Mouse (Mus musculus): Measurements from ENCODE around the gene Mark4. TPM values are rescaled to one million over a fixed set of nuclear protein-coding genes. Genes with fewer than 3 reads are reported as not detected.

Gene Mark4
- polyA plus RNA-seq, 1 experiment from 2014 or later: 4.5 TPM

GRCm38 (mm10) chr7:19436276-19436675 lies 22.3 kb downstream of the Mark4 start:
- no peak overlapping the region for H3K27ac ChIP-seq (ENCODE audit: low read length)
- WGBS: 95% methylated on average over 2 of the region's 2 CpGs

DNA sequence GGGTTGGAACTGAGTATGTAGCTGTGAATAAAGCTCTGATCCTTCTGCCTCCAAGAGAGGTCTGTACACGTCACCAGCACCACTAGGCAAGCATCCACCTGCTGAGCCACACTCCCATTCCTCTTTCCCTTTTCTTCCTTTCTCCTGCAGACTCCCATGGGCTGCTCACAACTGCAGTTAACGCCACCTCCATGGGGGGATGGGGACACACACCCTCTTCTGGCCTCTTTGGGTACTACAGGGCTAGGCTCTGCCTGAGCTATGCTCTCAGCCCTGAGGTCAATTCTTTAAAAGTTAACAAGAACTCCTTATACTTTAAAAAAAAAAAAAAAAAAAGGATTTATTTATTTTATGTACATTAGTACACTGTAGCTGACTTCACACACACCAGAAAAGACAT lies 26.1 kb downstream of the Mark4 start:
- Histone ChIP-seq H3K4me1 (ENCODE audit: control insufficient read depth, insufficient read depth, low read length) (no peaks in the 10 kb centered on the region), H3K27ac (ENCODE audit: low read length) (no peak overlapping the region), H3K4me2 (ENCODE audit: low read depth, low read length) (no peak overlapping the region), H3K9me3 (replicated peaks; ENCODE audit: control insufficient read depth, low read length) (0 out of 2 replicates have a peak, but pooled peaks cover 5% of the 10 kb centered on the region), H3K36me3 (ENCODE audit: control insufficient read depth, insufficient read depth) (peaks cover 86% of the 10 kb centered on the region), H3K4me3 (ENCODE audit: low read length) (no peak overlapping the region), H3K9ac (ENCODE audit: low read length) (no peak overlapping the region), H3K27me3 (ENCODE audit: control insufficient read depth, insufficient read depth, low read length) (no peaks in the 10 kb centered on the region)
- no peak for ATAC-seq (replicated peaks; ENCODE audit: extremely low read depth, insufficient read depth, low FRiP score)
- 98% methylated on average over 2 of the region's 2 CpGs for WGBS

More at GRCm38 (mm10) chr7:19436276-19436675, 22.3 kb downstream of the Mark4 start:
- Histone ChIP-seq H3K9ac (ENCODE audit: low read length) (no peak overlapping the region), H3K36me3 (ENCODE audit: control insufficient read depth, insufficient read depth) (peaks cover 63% of the 10 kb centered on the region), H3K4me3 (ENCODE audit: low read length) (no peak overlapping the region), H3K9me3 (replicated peaks; ENCODE audit: control insufficient read depth, low read length) (0 out of 2 replicates have a peak, but pooled peaks cover 5% of the 10 kb centered on the region), H3K27me3 (ENCODE audit: control insufficient read depth, insufficient read depth, low read length) (no peaks in the 10 kb centered on the region), H3K4me2 (ENCODE audit: low read depth, low read length) (no peak overlapping the region), H3K4me1 (ENCODE audit: control insufficient read depth, insufficient read depth, low read length) (no peaks in the 10 kb centered on the region)
- no peak for ATAC-seq (replicated peaks; ENCODE audit: extremely low read depth, insufficient read depth, low FRiP score)

- H3K27ac ChIP-seq (ENCODE audit: low read length): no peak overlapping the region
- no peaks in the 10 kb centered on the region for H3K4me1 ChIP-seq (ENCODE audit: control insufficient read depth, insufficient read depth, low read length)
- H3K27me3 ChIP-seq (ENCODE audit: control insufficient read depth, insufficient read depth, low read length): no peaks in the 10 kb centered on the region
- no peak for ATAC-seq (replicated peaks; ENCODE audit: extremely low read depth, insufficient read depth, low FRiP score)
- H3K9me3 ChIP-seq (replicated peaks; ENCODE audit: control insufficient read depth, low read length): 0 out of 2 replicates have a peak, but pooled peaks cover 5% of the 10 kb centered on the region
- no peak overlapping the region for H3K4me3 ChIP-seq (ENCODE audit: low read length)
- H3K36me3 ChIP-seq (ENCODE audit: control insufficient read depth, insufficient read depth): peaks cover 84% of the 10 kb centered on the region
- no peak overlapping the region for H3K4me2 ChIP-seq (ENCODE audit: low read depth, low read length)
- H3K9ac ChIP-seq (ENCODE audit: low read length): no peak overlapping the region
- 81% methylated on average over 6 of the region's 6 CpGs for WGBS
Measured at GRCm38 (mm10) chr7:19430402-19430801, 28.2 kb downstream of the Mark4 start.

- 0 out of 2 replicates have a peak, but pooled peaks cover 5% of the 10 kb centered on the region for H3K9me3 ChIP-seq (replicated peaks; ENCODE audit: control insufficient read depth, low read length)
- ATAC-seq (replicated peaks; ENCODE audit: extremely low read depth, insufficient read depth, low FRiP score): no peak
- no peaks in the 10 kb centered on the region for H3K27me3 ChIP-seq (ENCODE audit: control insufficient read depth, insufficient read depth, low read length)
- H3K4me2 ChIP-seq (ENCODE audit: low read depth, low read length): no peak overlapping the region
- no peak overlapping the region for H3K9ac ChIP-seq (ENCODE audit: low read length)
- no peak overlapping the region for H3K27ac ChIP-seq (ENCODE audit: low read length)
- no peak overlapping the region for H3K4me3 ChIP-seq (ENCODE audit: low read length)
- whole genome bisulfite sequencing: 74% methylated on average over 8 of the region's 8 CpGs
- no peaks in the 10 kb centered on the region for H3K4me1 ChIP-seq (ENCODE audit: control insufficient read depth, insufficient read depth, low read length)
- peaks cover 81% of the 10 kb centered on the region for H3K36me3 ChIP-seq (ENCODE audit: control insufficient read depth, insufficient read depth)
Measured at GRCm38 (mm10) chr7:19429726-19430125, 28.9 kb downstream of the Mark4 start.

GRCm38 (mm10) chr7:19427999-19428650 lies 30.5 kb downstream of the Mark4 start:
- whole genome bisulfite sequencing: 78% methylated on average over 15 of the region's 15 CpGs
- Histone ChIP-seq H3K4me3 (ENCODE audit: low read length) (no peak overlapping the region), H3K4me2 (ENCODE audit: low read depth, low read length) (no peak overlapping the region), H3K36me3 (ENCODE audit: control insufficient read depth, insufficient read depth) (peaks cover 65% of the 10 kb centered on the region), H3K9me3 (replicated peaks; ENCODE audit: control insufficient read depth, low read length) (0 out of 2 replicates have a peak, but pooled peaks cover 5% of the 10 kb centered on the region), H3K4me1 (ENCODE audit: control insufficient read depth, insufficient read depth, low read length) (no peaks in the 10 kb centered on the region), H3K27ac (ENCODE audit: low read length) (no peak overlapping the region), H3K9ac (ENCODE audit: low read length) (no peak overlapping the region), H3K27me3 (ENCODE audit: control insufficient read depth, insufficient read depth, low read length) (no peaks in the 10 kb centered on the region)
- ATAC-seq (replicated peaks; ENCODE audit: extremely low read depth, insufficient read depth, low FRiP score): no peak

DNA sequence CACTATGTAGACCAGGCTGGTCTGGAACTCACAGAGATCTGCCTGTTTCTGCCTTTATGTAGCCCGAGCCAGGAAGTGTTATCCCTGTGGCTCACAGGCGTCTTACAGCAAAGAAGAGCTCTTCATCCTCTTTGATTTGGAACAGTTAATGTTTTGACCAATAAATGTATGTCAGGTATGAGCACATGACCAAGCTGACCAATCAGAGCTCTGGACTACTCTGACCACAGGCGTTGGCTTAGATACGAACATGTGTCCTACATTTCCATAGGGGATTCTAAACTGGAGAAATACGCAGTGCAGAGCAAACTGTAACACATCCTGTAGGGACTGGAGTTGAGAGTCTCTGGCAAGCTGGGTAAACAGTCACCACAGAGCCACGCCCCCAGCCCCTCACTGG lies 31.7 kb downstream of the Mark4 start:
- H3K4me3 ChIP-seq (ENCODE audit: low read length): no peak overlapping the region
- ATAC-seq (replicated peaks; ENCODE audit: extremely low read depth, insufficient read depth, low FRiP score): no peak
- peaks cover 61% of the 10 kb centered on the region for H3K36me3 ChIP-seq (ENCODE audit: control insufficient read depth, insufficient read depth)
- H3K4me2 ChIP-seq (ENCODE audit: low read depth, low read length): no peak overlapping the region
- WGBS: 86% methylated on average over 6 of the region's 6 CpGs
- H3K27ac ChIP-seq (ENCODE audit: low read length): no peak overlapping the region
- H3K4me1 ChIP-seq (ENCODE audit: control insufficient read depth, insufficient read depth, low read length): no peaks in the 10 kb centered on the region
- no peaks in the 10 kb centered on the region for H3K27me3 ChIP-seq (ENCODE audit: control insufficient read depth, insufficient read depth, low read length)
- no peaks in the 10 kb centered on the region for H3K9me3 ChIP-seq (replicated peaks; ENCODE audit: control insufficient read depth, low read length)
- no peak overlapping the region for H3K9ac ChIP-seq (ENCODE audit: low read length)

GRCm38 (mm10) chr7:19426349-19426748 lies 32.3 kb downstream of the Mark4 start:
- ATAC-seq (replicated peaks; ENCODE audit: extremely low read depth, insufficient read depth, low FRiP score): no peak
- H3K36me3 ChIP-seq (ENCODE audit: control insufficient read depth, insufficient read depth): peaks cover 55% of the 10 kb centered on the region

GRCm38 (mm10) chr7:19424051-19424450 lies 34.6 kb downstream of the Mark4 start:
- peaks cover 35% of the 10 kb centered on the region for H3K36me3 ChIP-seq (ENCODE audit: control insufficient read depth, insufficient read depth)
- H3K4me1 ChIP-seq (ENCODE audit: control insufficient read depth, insufficient read depth, low read length): peaks cover 13% of the 10 kb centered on the region
- H3K4me2 ChIP-seq (ENCODE audit: low read depth, low read length): no peak overlapping the region
- no peaks in the 10 kb centered on the region for H3K9me3 ChIP-seq (replicated peaks; ENCODE audit: control insufficient read depth, low read length)
- no peak for ATAC-seq (replicated peaks; ENCODE audit: extremely low read depth, insufficient read depth, low FRiP score)
- H3K9ac ChIP-seq (ENCODE audit: low read length): no peak overlapping the region
- H3K27me3 ChIP-seq (ENCODE audit: control insufficient read depth, insufficient read depth, low read length): peaks cover 10% of the 10 kb centered on the region
- H3K4me3 ChIP-seq (ENCODE audit: low read length): no peak overlapping the region
- H3K27ac ChIP-seq (ENCODE audit: low read length): no peak overlapping the region
- 51% methylated on average over 4 of the region's 4 CpGs for WGBS

More at GRCm38 (mm10) chr7:19426349-19426748, 32.3 kb downstream of the Mark4 start:
- WGBS: 77% methylated on average over 6 of the region's 6 CpGs
- Histone ChIP-seq H3K4me1 (ENCODE audit: control insufficient read depth, insufficient read depth, low read length) (0 out of 2 replicates have a peak, but pooled peaks cover 2% of the 10 kb centered on the region), H3K27ac (ENCODE audit: low read length) (no peak overlapping the region), H3K4me2 (ENCODE audit: low read depth, low read length) (no peak overlapping the region), H3K27me3 (ENCODE audit: control insufficient read depth, insufficient read depth, low read length) (no peaks in the 10 kb centered on the region), H3K9ac (ENCODE audit: low read length) (no peak overlapping the region), H3K4me3 (ENCODE audit: low read length) (no peak overlapping the region), H3K9me3 (replicated peaks; ENCODE audit: control insufficient read depth, low read length) (no peaks in the 10 kb centered on the region)

DNA sequence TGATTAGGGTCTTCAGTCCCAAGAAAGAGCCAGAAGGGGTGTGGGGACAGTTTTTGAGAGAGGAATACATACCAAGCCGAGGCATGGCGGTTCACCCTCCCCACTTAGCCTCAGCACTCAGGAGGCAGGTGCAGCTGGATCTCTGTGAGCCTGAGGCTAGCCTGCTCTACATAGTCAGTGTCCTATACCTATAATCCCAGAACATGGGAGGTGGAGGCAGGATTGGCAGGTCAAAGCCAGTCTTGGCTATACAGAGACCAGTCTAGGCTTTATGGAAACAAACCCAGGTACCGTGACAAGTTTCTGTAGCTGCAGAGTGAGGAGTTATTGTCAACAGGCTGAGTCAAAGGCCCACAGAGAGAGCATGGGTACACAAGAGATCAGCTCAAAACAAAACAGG lies 35.5 kb downstream of the Mark4 start:
- Histone ChIP-seq H3K4me2 (ENCODE audit: low read depth, low read length) (no peak overlapping the region), H3K4me1 (ENCODE audit: control insufficient read depth, insufficient read depth, low read length) (peaks cover 13% of the 10 kb centered on the region), H3K36me3 (ENCODE audit: control insufficient read depth, insufficient read depth) (peaks cover 27% of the 10 kb centered on the region), H3K27me3 (ENCODE audit: control insufficient read depth, insufficient read depth, low read length) (peaks cover 10% of the 10 kb centered on the region), H3K4me3 (ENCODE audit: low read length) (no peak overlapping the region), H3K27ac (ENCODE audit: low read length) (no peak overlapping the region), H3K9me3 (replicated peaks; ENCODE audit: control insufficient read depth, low read length) (no peaks in the 10 kb centered on the region), H3K9ac (ENCODE audit: low read length) (no peak overlapping the region)
- ATAC-seq (replicated peaks; ENCODE audit: extremely low read depth, insufficient read depth, low FRiP score): no peak
- WGBS: 87% methylated on average over 3 of the region's 3 CpGs
